Mouse (Mus musculus): ENCODE results near the gene Zfp202. TPM values are rescaled to one million over a fixed set of nuclear protein-coding genes. Genes with fewer than 3 reads are reported as not detected.

Zfp202 gene
- polyA plus RNA-seq, 1 experiment from 2014 or later = 10.8 TPM

DNA sequence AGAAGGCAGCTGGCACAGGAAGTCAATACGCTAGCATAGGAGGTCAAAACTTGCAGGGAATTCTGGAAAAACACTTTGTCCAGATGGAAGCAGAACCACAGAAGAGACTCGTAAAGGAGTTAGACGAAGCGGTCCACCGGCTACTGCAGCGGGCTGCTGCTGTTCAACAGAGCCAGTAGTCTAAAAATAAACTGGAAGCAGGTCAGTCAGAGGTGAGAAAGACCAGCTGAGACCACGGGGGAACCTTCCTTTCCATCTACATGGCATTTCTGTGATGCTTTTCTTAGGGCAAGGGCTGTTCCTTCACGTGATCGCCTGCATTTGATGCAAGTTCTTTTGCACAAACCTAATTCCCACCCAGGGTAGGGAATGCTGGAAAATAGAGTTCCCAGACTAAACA lies 53.4 kb downstream of the Zfp202 start:
- Histone ChIP-seq H3K27me3 (no peaks in the 10 kb centered on the region), H3K36me3 (no peaks in the 10 kb centered on the region), H3K9me3 (no peaks in the 10 kb centered on the region), H3K4me1 (peaks cover 17% of the 10 kb centered on the region), H3K9ac (replicated peaks) (no peak overlapping the region), H3K4me3 (no peak overlapping the region), H3K27ac (replicated peaks) (no peak overlapping the region), H3K4me2 (replicated peaks) (no peak overlapping the region)
- ATAC-seq (replicated peaks) = no peak
- WGBS = 84% methylated on average over 9 of the region's 9 CpGs

DNA sequence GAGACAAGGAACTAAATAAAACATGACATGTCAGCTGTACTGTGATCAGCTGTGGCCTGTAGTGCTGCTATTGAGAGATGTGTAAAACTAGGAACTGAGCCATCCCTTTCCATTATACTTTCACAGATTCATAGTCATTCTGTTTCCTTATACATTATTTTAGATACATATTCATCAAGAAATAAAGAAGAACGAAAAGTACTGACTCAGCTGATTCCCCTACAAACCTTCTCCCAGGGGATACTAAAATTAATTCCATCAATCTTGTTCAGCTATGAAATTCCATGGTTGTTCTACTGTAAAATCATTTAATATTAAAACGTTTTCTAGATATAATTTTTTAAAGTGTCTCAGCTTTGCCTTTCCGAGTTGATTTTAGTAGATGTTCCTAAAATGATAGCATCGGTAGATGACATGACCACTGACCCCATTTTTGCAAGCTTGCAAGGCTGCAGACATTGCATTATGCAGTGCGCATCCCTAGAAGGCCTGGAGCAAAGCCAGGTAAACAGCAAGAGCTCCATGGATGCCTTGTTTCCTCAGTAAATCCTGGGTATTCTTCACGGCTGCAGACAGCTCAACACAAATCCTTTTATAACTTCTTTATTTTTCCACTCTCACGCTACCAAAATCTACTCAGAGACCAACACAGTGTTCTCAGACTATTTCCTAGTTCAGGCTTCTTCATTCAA lies 54.0 kb downstream of the Zfp202 start:
- 72% methylated on average over 7 of the region's 7 CpGs for WGBS
- Histone ChIP-seq H3K4me3 (no peak overlapping the region), H3K4me2 (replicated peaks) (no peak overlapping the region), H3K4me1 (peaks cover 11% of the 10 kb centered on the region), H3K27ac (replicated peaks) (no peak overlapping the region), H3K9me3 (no peaks in the 10 kb centered on the region), H3K9ac (replicated peaks) (no peak overlapping the region), H3K27me3 (no peaks in the 10 kb centered on the region), H3K36me3 (no peaks in the 10 kb centered on the region)
- ATAC-seq (replicated peaks) = no peak

DNA sequence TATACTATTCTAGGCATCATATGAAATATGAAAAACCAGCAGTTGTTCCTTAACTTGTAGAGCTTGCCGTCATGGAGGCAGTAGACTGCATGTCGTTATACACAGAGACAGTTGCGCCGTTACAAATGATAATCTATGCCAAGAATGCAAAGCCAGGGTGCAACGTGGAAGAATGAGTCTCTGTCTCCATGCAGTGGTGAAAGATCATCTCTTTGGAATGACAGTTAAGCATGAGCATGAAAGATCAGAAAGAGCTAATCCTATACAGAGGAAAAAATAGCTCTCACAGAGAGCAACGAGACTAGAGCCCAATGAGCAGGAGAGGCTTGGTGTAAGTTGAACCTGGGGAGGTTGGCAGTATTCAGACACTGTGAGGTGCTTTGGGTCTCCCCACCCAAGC lies 54.6 kb downstream of the Zfp202 start:
- 60% methylated on average over 6 of the region's 6 CpGs for WGBS
- Histone ChIP-seq H3K27ac (replicated peaks) (no peak overlapping the region), H3K4me3 (no peak overlapping the region), H3K9ac (replicated peaks) (no peak overlapping the region), H3K9me3 (no peaks in the 10 kb centered on the region), H3K4me2 (replicated peaks) (no peak overlapping the region), H3K27me3 (no peaks in the 10 kb centered on the region), H3K36me3 (no peaks in the 10 kb centered on the region), H3K4me1 (peaks cover 6% of the 10 kb centered on the region)
- ATAC-seq (replicated peaks) = no peak

DNA sequence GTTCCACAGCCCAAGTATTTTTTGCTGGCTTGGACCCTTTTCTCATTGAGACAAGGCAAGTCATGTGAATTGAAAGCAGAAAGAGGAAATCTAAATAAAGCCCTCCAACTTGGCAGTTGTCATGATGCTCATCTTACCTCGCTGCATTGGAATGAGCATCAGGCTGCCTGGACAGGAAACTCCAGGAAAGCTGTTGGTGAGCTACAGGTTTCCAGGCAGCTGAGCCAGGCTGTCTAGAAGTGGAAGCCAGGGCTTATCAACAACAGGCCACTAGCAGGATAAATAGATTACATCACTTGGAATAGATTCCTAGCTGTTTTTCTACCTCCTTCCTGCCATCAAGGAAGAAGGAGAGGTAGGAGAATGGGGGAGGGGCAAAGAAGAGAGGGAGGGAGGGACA lies 57.0 kb downstream of the Zfp202 start:
- Histone ChIP-seq H3K9ac (replicated peaks) (no peak overlapping the region), H3K4me1 (no peaks in the 10 kb centered on the region), H3K36me3 (no peaks in the 10 kb centered on the region), H3K27me3 (no peaks in the 10 kb centered on the region), H3K27ac (replicated peaks) (no peak overlapping the region), H3K4me2 (replicated peaks) (no peak overlapping the region), H3K9me3 (no peaks in the 10 kb centered on the region), H3K4me3 (no peak overlapping the region)
- no peak for ATAC-seq (replicated peaks)
- 89% methylated on average over 1 of the region's 1 CpGs for WGBS

DNA sequence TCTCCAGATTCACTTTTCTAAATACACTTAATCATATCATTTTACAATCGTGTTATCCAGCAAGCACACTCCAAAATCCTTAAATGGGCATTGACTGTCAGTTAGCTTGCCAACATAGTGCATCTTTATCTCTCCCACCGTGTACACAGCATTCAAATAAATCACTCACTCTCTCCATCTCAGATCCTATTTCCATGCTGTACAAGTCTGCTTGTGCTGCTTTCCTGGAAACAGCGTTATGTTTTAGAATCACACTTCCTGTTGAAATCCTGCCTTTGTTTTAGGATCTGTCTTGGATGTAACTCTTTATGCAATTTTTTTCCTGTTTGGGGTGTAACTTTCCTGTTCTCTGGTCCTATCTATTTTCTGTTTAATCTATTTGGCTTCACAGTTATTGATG lies 60.3 kb downstream of the Zfp202 start:
- Histone ChIP-seq H3K27me3 (no peaks in the 10 kb centered on the region), H3K9me3 (no peaks in the 10 kb centered on the region), H3K36me3 (no peaks in the 10 kb centered on the region), H3K4me1 (no peaks in the 10 kb centered on the region), H3K4me3 (no peak overlapping the region), H3K4me2 (replicated peaks) (no peak overlapping the region), H3K9ac (replicated peaks) (no peak overlapping the region), H3K27ac (replicated peaks) (no peak overlapping the region)
- 71% methylated on average over 3 of the region's 3 CpGs for WGBS
- no peak for ATAC-seq (replicated peaks)

Other genes with a start within 250 kb of the Zfp202 start
- gene Olfr975, start 240.3 kb upstream of the Zfp202 start, polyA plus RNA-seq (2015; fragmentation: Nextera tagmentation; extraction: Ambion mirVana) = not detected in 2 replicates
- gene Olfr976, start 231.2 kb upstream of the Zfp202 start, polyA plus RNA-seq (2015; fragmentation: Nextera tagmentation; extraction: Ambion mirVana) = not detected in 2 replicates
- not detected in 2 replicates for gene Olfr978, start 200.2 kb upstream of the Zfp202 start, polyA plus RNA-seq (2015; fragmentation: Nextera tagmentation; extraction: Ambion mirVana)
- gene Olfr979, start 188.9 kb upstream of the Zfp202 start, polyA plus RNA-seq (2015; fragmentation: Nextera tagmentation; extraction: Ambion mirVana) = not detected in 2 replicates
- not detected in 2 replicates for gene Olfr980, start 182.7 kb upstream of the Zfp202 start, polyA plus RNA-seq (2015; fragmentation: Nextera tagmentation; extraction: Ambion mirVana)
- gene Olfr981, start 170.9 kb upstream of the Zfp202 start, polyA plus RNA-seq (2015; fragmentation: Nextera tagmentation; extraction: Ambion mirVana) = not detected in 2 replicates
- not detected in 2 replicates for gene Olfr982, start 118.5 kb upstream of the Zfp202 start, polyA plus RNA-seq (2015; fragmentation: Nextera tagmentation; extraction: Ambion mirVana)
- not detected in 2 replicates for gene Olfr983, start 98.7 kb upstream of the Zfp202 start, polyA plus RNA-seq (2015; fragmentation: Nextera tagmentation; extraction: Ambion mirVana)
- not detected in 2 replicates for gene Olfr984, start 78.1 kb upstream of the Zfp202 start, polyA plus RNA-seq (2015; fragmentation: Nextera tagmentation; extraction: Ambion mirVana)
- not detected in 2 replicates for gene Olfr985, start 62.1 kb upstream of the Zfp202 start, polyA plus RNA-seq (2015; fragmentation: Nextera tagmentation; extraction: Ambion mirVana)
- not detected in 2 replicates for gene Tmem225, start 44.2 kb upstream of the Zfp202 start, polyA plus RNA-seq (2015; fragmentation: Nextera tagmentation; extraction: Ambion mirVana)
- not detected in 2 replicates for gene Olfr986, start 11.4 kb upstream of the Zfp202 start, polyA plus RNA-seq (2015; fragmentation: Nextera tagmentation; extraction: Ambion mirVana)
- gene Scn3b, start 76.9 kb downstream of the Zfp202 start, polyA plus RNA-seq (2015; fragmentation: Nextera tagmentation; extraction: Ambion mirVana) = 89.7 and 90.5 TPM in 2 replicates

All from forebrain, embryonic 15.5 days (tissue).